Mouse (Mus musculus) forebrain, embryonic 16.5 days (tissue): ENCODE measurements around the gene Stk11. TPM values are rescaled to one million over a fixed set of nuclear protein-coding genes. Genes with fewer than 3 reads are reported as not detected.

ENCODE experiments used
- ATAC-seq: fragments of 200-750 bp; cut with Nextera tagmentation; 2 replicates; pipeline ENCODE4 v1.8.0; 2017; ENCODE audit warnings: mild to moderate bottlenecking, moderate library complexity
- H3K27ac ChIP-seq: fragments of 300-500 bp; sonication (generic); 2 replicates; pipeline ENCODE4 v1.5.1; 2014; ENCODE audit warnings: low read length, control low read depth
- H3K27me3 ChIP-seq: fragments of 300-500 bp; sonication (generic); replicated peaks from 2 replicates; pipeline ENCODE4 v1.6.1; 2014; ENCODE audit warnings: low read length; ENCODE audit not compliant: control insufficient read depth, insufficient read depth
- H3K36me3 ChIP-seq: fragments of 300-500 bp; sonication (generic); 2 replicates; pipeline ENCODE4 v1.6.1; 2014; ENCODE audit not compliant: control insufficient read depth, insufficient read depth
- H3K4me1 ChIP-seq: fragments of 300-500 bp; sonication (generic); replicated peaks from 2 replicates; pipeline ENCODE4 v1.6.1; 2014; ENCODE audit warnings: low read length; ENCODE audit not compliant: control insufficient read depth, insufficient read depth
- H3K4me2 ChIP-seq: fragments of 300-500 bp; sonication (generic); 2 replicates; pipeline ENCODE4 v1.6.1; 2014; ENCODE audit warnings: mild to moderate bottlenecking, low read length, control low read depth
- H3K4me3 ChIP-seq: fragments of 300-500 bp; sonication (generic); replicated peaks from 2 replicates; pipeline ENCODE4 v1.5.1; 2014; ENCODE audit warnings: mild to moderate bottlenecking, low read length, control low read depth
- H3K9ac ChIP-seq: fragments of 300-500 bp; sonication (generic); replicated peaks from 2 replicates; pipeline ENCODE4 v1.6.1; 2014; ENCODE audit warnings: low read depth, low read length, control low read depth
- H3K9me3 ChIP-seq: fragments of 300-500 bp; sonication (generic); 2 replicates; pipeline ENCODE4 v1.6.1; 2016; ENCODE audit warnings: low read length; ENCODE audit not compliant: control insufficient read depth
- WGBS: fragments of 180-500 bp; shearing (Covaris S2); extraction: QIAGEN DNeasy Blood & Tissue Kit; methylation state at CpG from one replicate; pipeline ENCODE4 v1.1.7; 2014; 5-methylcytosine and 5-hydroxymethylcytosine counted together
- polyA plus RNA-seq: library from polyadenylated mRNA; unstranded; fragments of >200 nt; fragmentation: Nextera tagmentation; extraction: Ambion mirVana; gene quantifications from 2 replicates; pipeline ENCODE4 v1.2.1, GENCODE M21; 2015

The Stk11 gene
- polyA plus RNA-seq, 1 experiment from 2014 or later = 18.0 TPM

DNA sequence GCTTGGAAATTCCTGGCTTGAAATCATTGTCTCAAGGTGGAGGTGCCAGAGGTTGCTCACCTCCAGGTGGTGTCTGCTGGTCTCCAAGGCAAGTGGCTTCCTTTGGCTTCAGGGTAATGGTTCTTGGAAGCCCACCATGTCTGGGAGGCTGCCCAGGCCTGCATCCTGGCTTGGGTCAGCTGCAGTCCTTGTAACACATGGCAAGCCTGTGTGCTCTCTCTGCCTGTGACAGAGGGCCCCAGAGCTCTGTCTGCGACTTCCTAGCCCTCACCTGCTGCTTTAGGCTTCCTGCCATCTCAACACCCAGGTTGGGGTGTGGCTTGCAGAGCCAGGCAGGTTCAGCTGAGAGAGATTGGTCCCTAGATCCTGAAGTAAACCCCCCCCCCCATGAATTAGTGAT, 2.1 kb downstream of the Stk11 start:
- H3K9me3 ChIP-seq = no peaks in the 10 kb centered on the region
- H3K9ac ChIP-seq = peak overlapping the region; percentile 84
- no peak for ATAC-seq
- H3K4me1 ChIP-seq = peaks cover 40% of the 10 kb centered on the region
- H3K27me3 ChIP-seq = no peaks in the 10 kb centered on the region
- H3K4me3 ChIP-seq = peak overlapping the region; percentile 92
- H3K4me2 ChIP-seq = peak overlapping the region; percentile 99
- H3K27ac ChIP-seq = no peak overlapping the region
- H3K36me3 ChIP-seq = no peaks in the 10 kb centered on the region; the same call in 1 of the 2 replicates
- WGBS = 63% methylated on average over 1 of the region's 1 CpGs

DNA sequence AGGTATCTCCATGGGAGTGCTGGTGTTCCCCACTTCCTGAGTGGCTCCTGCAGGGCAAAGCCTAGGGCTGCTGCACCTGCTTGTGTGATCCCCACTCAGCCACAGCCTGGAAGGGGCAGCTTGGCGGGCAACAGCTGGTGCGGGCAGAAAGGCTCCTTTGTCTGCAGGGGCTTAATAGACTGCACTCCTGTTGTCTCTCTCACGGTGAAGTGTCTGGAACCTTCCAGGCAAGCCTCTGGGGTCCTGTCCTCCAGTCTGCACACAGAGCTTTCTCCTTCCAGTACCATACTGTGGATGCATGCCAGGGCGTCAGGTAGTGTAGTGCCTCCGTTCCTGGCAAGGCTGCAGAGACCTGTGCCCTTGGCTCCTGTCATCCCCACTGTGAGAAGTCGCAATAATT, 2.9 kb downstream of the Stk11 start:
- peak overlapping the region; percentile 42; the same call in 1 of the 2 replicates for H3K9ac ChIP-seq
- no peak for ATAC-seq
- H3K27ac ChIP-seq = 0 out of 2 replicates have a peak overlapping the region, but pooled peaks have one; percentile 4
- no peak overlapping the region for H3K4me3 ChIP-seq
- 36% methylated on average over 6 of the region's 6 CpGs for WGBS
- H3K27me3 ChIP-seq = no peaks in the 10 kb centered on the region
- H3K4me2 ChIP-seq = peak overlapping the region; percentile 4
- H3K36me3 ChIP-seq = no peaks in the 10 kb centered on the region; the same call in 1 of the 2 replicates
- peaks cover 40% of the 10 kb centered on the region for H3K4me1 ChIP-seq
- no peaks in the 10 kb centered on the region for H3K9me3 ChIP-seq

DNA sequence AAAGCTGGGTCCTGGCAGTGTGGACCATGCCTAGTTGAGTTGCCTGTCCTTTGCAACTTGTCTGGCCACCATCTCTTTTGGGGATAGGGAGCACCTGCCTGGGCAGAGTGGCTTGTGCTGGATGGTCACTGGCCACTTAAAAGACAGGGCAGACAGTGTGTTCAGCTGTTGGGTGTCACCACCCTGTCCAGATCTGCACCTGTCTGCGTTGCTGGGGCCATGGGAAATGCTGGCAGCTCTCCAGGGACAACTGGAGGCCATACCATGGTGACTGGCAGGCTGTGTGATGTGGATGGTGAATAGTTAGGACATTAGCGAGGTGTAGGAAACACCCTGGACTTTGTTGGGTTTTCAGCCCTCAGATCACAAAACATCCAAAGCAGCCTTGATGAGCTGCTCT, 4.5 kb downstream of the Stk11 start:
- Histone ChIP-seq H3K9ac (no peak overlapping the region), H3K4me2 (no peak overlapping the region), H3K36me3 (no peaks in the 10 kb centered on the region; the same call in 1 of the 2 replicates), H3K4me1 (peaks cover 34% of the 10 kb centered on the region), H3K27ac (no peak overlapping the region), H3K4me3 (no peak overlapping the region), H3K27me3 (no peaks in the 10 kb centered on the region), H3K9me3 (no peaks in the 10 kb centered on the region)
- WGBS = 58% methylated on average over 2 of the region's 2 CpGs
- ATAC-seq = no peak

DNA sequence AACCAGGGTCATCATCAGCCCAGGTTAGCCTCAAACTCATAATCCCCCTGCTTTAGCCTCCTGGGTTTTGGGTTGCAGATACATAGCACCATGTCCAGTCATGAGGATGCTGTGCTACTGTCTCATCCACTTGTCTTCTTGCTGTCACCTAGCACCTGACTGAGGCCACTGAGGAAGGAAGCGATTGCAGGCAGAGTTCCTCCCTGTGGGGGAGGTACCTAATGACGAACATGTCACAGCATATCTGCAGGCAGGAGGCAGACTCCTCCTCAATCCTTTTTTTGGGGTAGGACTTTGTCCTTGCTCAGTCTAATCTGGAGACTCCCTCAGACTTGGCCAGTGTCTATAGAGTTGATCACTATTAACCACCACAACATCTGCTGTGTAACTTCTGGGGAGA, 6.0 kb downstream of the Stk11 start:
- ATAC-seq = no peak
- H3K27me3 ChIP-seq = no peaks in the 10 kb centered on the region
- WGBS = 78% methylated on average over 2 of the region's 2 CpGs
- H3K9me3 ChIP-seq = no peaks in the 10 kb centered on the region
- H3K36me3 ChIP-seq = no peaks in the 10 kb centered on the region; the same call in none of the 2 replicates
- peaks cover 33% of the 10 kb centered on the region for H3K4me1 ChIP-seq
- H3K4me3 ChIP-seq = no peak overlapping the region
- H3K4me2 ChIP-seq = no peak overlapping the region
- H3K9ac ChIP-seq = no peak overlapping the region
- H3K27ac ChIP-seq = no peak overlapping the region

DNA sequence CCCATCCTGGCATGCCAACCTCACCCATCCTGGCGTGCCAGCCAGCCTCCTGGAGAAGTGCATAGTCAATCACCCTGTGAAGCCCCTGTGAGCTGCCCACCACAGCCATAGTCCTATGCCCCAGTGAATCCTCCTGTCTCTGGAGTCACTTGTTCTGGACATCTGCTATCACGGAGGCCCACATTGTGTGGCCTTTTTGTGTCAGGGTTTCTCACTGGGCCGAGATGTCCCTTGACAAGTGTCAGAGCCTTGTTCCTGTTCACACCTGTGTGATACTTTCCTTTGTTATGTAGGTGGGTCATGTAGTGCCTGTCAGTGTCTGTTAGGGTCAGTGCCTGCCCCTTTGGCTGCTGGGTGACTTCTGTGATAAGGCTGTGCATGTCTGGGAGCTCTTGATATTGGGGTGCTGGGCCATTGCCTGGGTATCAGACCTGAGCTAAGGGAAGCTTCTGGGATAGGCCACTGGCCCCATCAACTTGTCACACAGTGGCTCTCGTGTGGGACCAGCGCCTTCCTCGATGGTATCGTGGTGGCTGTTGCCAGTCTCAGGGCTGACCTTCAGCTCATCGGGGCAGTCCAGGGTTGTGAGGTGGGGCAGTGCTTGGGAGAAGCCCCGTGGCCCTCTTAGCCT, 8.4 kb downstream of the Stk11 start:
- no peak for ATAC-seq
- Histone ChIP-seq H3K4me1 (peaks cover 9% of the 10 kb centered on the region), H3K27me3 (no peaks in the 10 kb centered on the region), H3K9me3 (no peaks in the 10 kb centered on the region), H3K4me2 (no peak overlapping the region), H3K4me3 (no peak overlapping the region), H3K27ac (no peak overlapping the region), H3K36me3 (peaks cover 12% of the 10 kb centered on the region), H3K9ac (no peak overlapping the region)
- WGBS = 95% methylated on average over 9 of the region's 9 CpGs

DNA sequence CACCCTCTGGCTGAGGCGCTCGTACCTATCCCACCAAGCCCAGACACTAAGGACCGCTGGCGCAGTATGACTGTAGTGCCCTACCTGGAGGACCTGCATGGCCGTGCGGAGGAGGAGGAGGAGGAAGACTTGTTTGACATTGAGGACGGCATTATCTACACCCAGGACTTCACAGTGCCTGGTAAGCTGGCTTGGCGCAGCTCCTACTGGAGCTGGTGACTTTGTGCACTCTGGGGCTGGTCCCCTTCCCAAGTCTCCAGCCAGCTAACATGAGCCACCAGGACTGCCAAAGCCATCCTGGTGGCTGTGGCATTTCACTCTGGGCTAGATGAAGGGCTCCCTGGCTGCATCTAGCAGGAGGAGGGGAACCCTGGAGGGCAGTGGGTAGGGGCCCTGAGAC, 12.3 kb downstream of the Stk11 start:
- Histone ChIP-seq H3K27ac (no peak overlapping the region), H3K9me3 (no peaks in the 10 kb centered on the region), H3K9ac (no peak overlapping the region), H3K4me3 (no peak overlapping the region), H3K4me2 (no peak overlapping the region), H3K36me3 (peaks cover 23% of the 10 kb centered on the region), H3K4me1 (peaks cover 9% of the 10 kb centered on the region), H3K27me3 (no peaks in the 10 kb centered on the region)
- ATAC-seq = no peak
- WGBS = 95% methylated on average over 8 of the region's 8 CpGs

DNA sequence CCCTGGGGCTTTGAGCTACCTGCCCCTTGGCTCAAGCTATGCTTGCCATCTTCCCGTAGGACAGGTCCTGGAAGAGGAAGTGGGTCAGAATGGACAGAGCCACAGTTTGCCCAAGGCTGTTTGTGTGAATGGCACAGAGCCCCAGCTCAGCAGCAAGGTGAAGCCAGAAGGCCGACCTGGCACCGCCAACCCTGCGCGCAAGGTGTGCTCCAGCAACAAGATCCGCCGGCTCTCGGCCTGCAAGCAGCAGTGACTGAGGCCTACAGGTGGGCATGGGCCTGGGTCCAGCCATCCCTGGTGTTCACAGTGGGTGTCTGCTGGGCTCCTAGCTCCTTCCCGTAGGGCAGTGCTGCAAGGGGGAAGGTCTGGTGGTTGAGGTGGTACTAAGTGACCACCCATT, 14.2 kb downstream of the Stk11 start:
- 92% methylated on average over 9 of the region's 9 CpGs for WGBS
- H3K9me3 ChIP-seq = no peaks in the 10 kb centered on the region
- no peak overlapping the region for H3K4me2 ChIP-seq
- no peak overlapping the region for H3K4me3 ChIP-seq
- peaks cover 34% of the 10 kb centered on the region for H3K36me3 ChIP-seq
- no peak for ATAC-seq
- no peak overlapping the region for H3K27ac ChIP-seq
- peaks cover 12% of the 10 kb centered on the region for H3K4me1 ChIP-seq
- H3K27me3 ChIP-seq = no peaks in the 10 kb centered on the region
- no peak overlapping the region for H3K9ac ChIP-seq

DNA sequence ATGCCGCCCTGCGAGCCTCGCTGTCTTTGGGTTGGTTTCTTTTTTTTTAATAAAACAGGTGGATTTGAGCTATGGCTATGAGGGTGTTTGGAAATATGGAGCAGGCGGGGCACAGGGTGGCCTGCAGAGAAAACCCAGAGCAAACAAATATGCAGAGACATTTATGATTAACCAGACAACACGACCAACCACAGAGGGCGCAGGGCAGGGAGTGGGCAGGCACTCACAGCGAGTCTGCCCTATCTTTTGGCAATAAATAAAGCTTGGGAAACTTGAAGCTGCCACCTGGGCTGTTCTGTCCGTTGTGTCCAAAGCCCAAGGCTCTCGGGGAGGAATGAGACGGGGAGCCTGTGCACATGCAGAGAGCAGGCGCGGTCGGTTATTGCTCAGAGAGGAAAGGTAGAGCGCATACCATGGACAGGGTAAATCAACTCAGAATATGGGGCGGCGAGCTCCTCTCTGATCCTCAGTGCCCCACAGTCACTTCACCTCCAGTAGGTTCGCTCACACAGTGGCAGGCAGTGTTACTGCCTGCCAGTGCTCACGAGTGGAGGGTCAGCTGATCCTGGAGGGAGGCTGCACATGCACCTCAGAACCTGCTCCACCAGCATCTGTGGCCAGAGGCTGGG, 14.9 kb downstream of the Stk11 start:
- Histone ChIP-seq H3K4me1 (peaks cover 12% of the 10 kb centered on the region), H3K9ac (no peak overlapping the region), H3K4me3 (no peak overlapping the region), H3K36me3 (peaks cover 35% of the 10 kb centered on the region), H3K9me3 (no peaks in the 10 kb centered on the region), H3K27me3 (no peaks in the 10 kb centered on the region), H3K27ac (no peak overlapping the region), H3K4me2 (no peak overlapping the region)
- no peak for ATAC-seq
- 83% methylated on average over 18 of the region's 18 CpGs for WGBS

DNA sequence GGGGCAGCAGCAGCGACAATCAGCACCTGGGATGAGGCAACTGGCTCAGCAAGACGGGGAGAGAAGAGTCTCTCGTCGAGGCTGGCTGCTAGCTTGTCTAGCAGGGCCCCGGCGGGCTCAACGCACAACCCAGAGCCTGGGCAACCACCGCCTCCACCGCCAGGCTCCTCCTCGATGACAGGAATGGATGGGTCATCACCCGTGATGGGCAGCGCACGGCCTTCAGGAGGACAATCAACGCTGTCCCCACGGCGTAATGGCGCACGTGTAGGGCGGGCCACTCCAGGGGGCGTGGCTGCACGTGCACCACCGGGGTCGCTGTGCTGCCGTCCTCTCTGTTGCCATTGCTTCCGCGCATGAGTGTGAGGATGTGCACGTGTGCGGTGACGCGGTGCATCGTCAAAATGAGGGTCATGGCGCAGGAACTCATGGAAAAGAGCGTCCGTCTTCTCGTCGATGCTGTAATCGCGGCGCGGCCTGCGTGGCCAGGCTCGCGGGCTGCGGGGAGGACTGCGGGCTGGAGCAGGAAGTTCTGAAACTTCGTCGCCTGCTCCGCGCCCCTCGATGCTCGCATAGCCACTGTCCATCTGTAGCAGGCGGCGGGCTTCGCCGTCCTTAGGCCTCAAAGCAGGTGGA, 15.8 kb downstream of the Stk11 start:
- 10% methylated on average over 55 of the region's 55 CpGs for WGBS
- H3K4me3 ChIP-seq = peak overlapping the region; percentile 12; the same call in 1 of the 2 replicates

More for the DNA sequence above, 15.8 kb downstream of the Stk11 start:
- Histone ChIP-seq H3K9me3 (no peaks in the 10 kb centered on the region), H3K9ac (0 out of 2 replicates have a peak overlapping the region, but pooled peaks have one; percentile 18), H3K4me2 (peak overlapping the region; percentile 28), H3K27me3 (no peaks in the 10 kb centered on the region), H3K36me3 (peaks cover 36% of the 10 kb centered on the region), H3K27ac (no peak overlapping the region), H3K4me1 (peaks cover 16% of the 10 kb centered on the region)
- peak; percentile 65 for ATAC-seq
